Mouse (Mus musculus): ENCODE results near the gene Ctnna2. TPM values are rescaled to one million over a fixed set of nuclear protein-coding genes. Genes with fewer than 3 reads are reported as not detected.

Ctnna2 gene
- polyA plus RNA-seq, 1 experiment from 2014 or later: 7.2 TPM

DNA sequence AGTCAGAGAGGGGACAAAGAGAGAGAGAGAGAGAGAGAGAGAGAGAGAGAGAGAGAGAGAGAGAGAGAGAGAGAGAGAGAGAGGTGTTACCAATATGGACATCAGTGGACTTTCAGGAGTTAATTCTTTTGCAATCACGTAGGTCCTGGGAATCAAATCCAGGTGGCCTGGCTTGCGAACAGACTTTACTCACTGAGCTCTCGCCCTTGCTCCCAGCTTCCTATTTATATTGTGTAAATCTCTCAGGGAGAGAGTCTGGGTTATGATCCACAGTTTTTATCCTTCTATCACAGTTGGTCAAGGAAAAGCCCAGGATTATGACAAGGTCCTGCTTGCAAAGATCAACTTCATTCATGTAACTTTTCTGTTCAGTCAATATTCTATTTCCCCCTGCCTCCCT, 714.3 kb downstream of the Ctnna2 start:
- H3K4me3 ChIP-seq (replicated peaks; ENCODE audit: low read length): no peak overlapping the region
- no peaks in the 10 kb centered on the region for H3K36me3 ChIP-seq (ENCODE audit: control insufficient read depth, insufficient read depth, low read length)
- no peaks in the 10 kb centered on the region for H3K27me3 ChIP-seq (ENCODE audit: control insufficient read depth, insufficient read depth, low read length)
- no peak overlapping the region for H3K4me2 ChIP-seq (ENCODE audit: low read depth, low read length)
- H3K27ac ChIP-seq (ENCODE audit: low read length): no peak overlapping the region
- H3K9me3 ChIP-seq (replicated peaks; ENCODE audit: control insufficient read depth, low read length): no peaks in the 10 kb centered on the region
- no peak overlapping the region for H3K9ac ChIP-seq (ENCODE audit: low read length)
- WGBS: 45% methylated on average over 3 of the region's 3 CpGs
- H3K4me1 ChIP-seq (ENCODE audit: control insufficient read depth, insufficient read depth, low read length): no peaks in the 10 kb centered on the region
- no peak for ATAC-seq (ENCODE audit: insufficient read depth, low FRiP score)

- H3K4me3 ChIP-seq (replicated peaks; ENCODE audit: low read length): no peak overlapping the region
- WGBS: 25% methylated on average over 7 of the region's 7 CpGs
- no peak overlapping the region for H3K9ac ChIP-seq (ENCODE audit: low read length)
- ATAC-seq (ENCODE audit: insufficient read depth, low FRiP score): no peak
- no peaks in the 10 kb centered on the region for H3K27me3 ChIP-seq (ENCODE audit: control insufficient read depth, insufficient read depth, low read length)
- H3K4me1 ChIP-seq (ENCODE audit: control insufficient read depth, insufficient read depth, low read length): no peaks in the 10 kb centered on the region
- H3K27ac ChIP-seq (ENCODE audit: low read length): no peak overlapping the region
- H3K4me2 ChIP-seq (ENCODE audit: low read depth, low read length): no peak overlapping the region
- H3K9me3 ChIP-seq (replicated peaks; ENCODE audit: control insufficient read depth, low read length): no peaks in the 10 kb centered on the region
- H3K36me3 ChIP-seq (ENCODE audit: control insufficient read depth, insufficient read depth, low read length): no peaks in the 10 kb centered on the region
Measured at GRCm38 (mm10) chr6:77257358-77258105, 722.0 kb downstream of the Ctnna2 start.

DNA sequence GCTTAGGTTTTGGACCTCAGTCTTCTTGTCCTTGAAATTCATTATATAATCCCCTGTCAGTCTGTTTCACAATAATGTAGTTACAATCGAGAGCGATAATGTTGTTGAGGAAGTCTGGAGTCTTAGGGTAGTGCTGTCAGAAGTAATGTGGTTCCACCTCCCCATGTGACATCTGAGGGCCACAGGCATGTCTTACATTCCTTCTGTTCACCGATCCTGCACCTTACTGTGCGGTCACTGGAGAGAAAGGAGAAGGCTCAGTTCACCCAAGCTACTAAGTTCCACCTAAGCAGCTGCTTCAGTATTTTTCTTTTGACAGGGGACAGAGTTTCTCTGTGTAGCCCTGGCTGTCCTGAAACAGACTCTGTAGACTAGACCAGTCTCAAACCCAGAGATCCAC, 723.2 kb downstream of the Ctnna2 start:
- H3K27me3 ChIP-seq (ENCODE audit: control insufficient read depth, insufficient read depth, low read length): no peaks in the 10 kb centered on the region
- no peak overlapping the region for H3K4me2 ChIP-seq (ENCODE audit: low read depth, low read length)
- H3K9ac ChIP-seq (ENCODE audit: low read length): no peak overlapping the region
- H3K27ac ChIP-seq (ENCODE audit: low read length): no peak overlapping the region
- no peaks in the 10 kb centered on the region for H3K36me3 ChIP-seq (ENCODE audit: control insufficient read depth, insufficient read depth, low read length)
- H3K9me3 ChIP-seq (replicated peaks; ENCODE audit: control insufficient read depth, low read length): no peaks in the 10 kb centered on the region
- ATAC-seq (ENCODE audit: insufficient read depth, low FRiP score): no peak
- 91% methylated on average over 4 of the region's 4 CpGs for WGBS
- no peak overlapping the region for H3K4me3 ChIP-seq (replicated peaks; ENCODE audit: low read length)
- no peaks in the 10 kb centered on the region for H3K4me1 ChIP-seq (ENCODE audit: control insufficient read depth, insufficient read depth, low read length)

GRCm38 (mm10) chr6:77253480-77253879, 726.0 kb downstream of the Ctnna2 start:
- H3K9me3 ChIP-seq (replicated peaks; ENCODE audit: control insufficient read depth, low read length): no peaks in the 10 kb centered on the region
- H3K4me2 ChIP-seq (ENCODE audit: low read depth, low read length): no peak overlapping the region
- H3K27me3 ChIP-seq (ENCODE audit: control insufficient read depth, insufficient read depth, low read length): no peaks in the 10 kb centered on the region
- H3K27ac ChIP-seq (ENCODE audit: low read length): no peak overlapping the region
- no peaks in the 10 kb centered on the region for H3K36me3 ChIP-seq (ENCODE audit: control insufficient read depth, insufficient read depth, low read length)
- ATAC-seq (ENCODE audit: insufficient read depth, low FRiP score): no peak
- 74% methylated on average over 5 of the region's 5 CpGs for WGBS
- no peaks in the 10 kb centered on the region for H3K4me1 ChIP-seq (ENCODE audit: control insufficient read depth, insufficient read depth, low read length)
- no peak overlapping the region for H3K4me3 ChIP-seq (replicated peaks; ENCODE audit: low read length)
- H3K9ac ChIP-seq (ENCODE audit: low read length): no peak overlapping the region

GRCm38 (mm10) chr6:77243541-77244231, 735.8 kb downstream of the Ctnna2 start:
- WGBS: under 1% methylated on average over 43 of the region's 43 CpGs
- Histone ChIP-seq H3K4me1 (ENCODE audit: control insufficient read depth, insufficient read depth, low read length) (peaks cover 8% of the 10 kb centered on the region; the same call in 1 of the 2 replicates), H3K9me3 (replicated peaks; ENCODE audit: control insufficient read depth, low read length) (no peaks in the 10 kb centered on the region), H3K4me2 (ENCODE audit: low read depth, low read length) (peak overlapping the region; percentile 92), H3K4me3 (replicated peaks; ENCODE audit: low read length) (peak overlapping the region; percentile 51), H3K27me3 (ENCODE audit: control insufficient read depth, insufficient read depth, low read length) (peaks cover 28% of the 10 kb centered on the region), H3K9ac (ENCODE audit: low read length) (peak overlapping the region; percentile 36), H3K36me3 (ENCODE audit: control insufficient read depth, insufficient read depth, low read length) (no peaks in the 10 kb centered on the region), H3K27ac (ENCODE audit: low read length) (no peak overlapping the region)
- ATAC-seq (ENCODE audit: insufficient read depth, low FRiP score): 0 out of 2 replicates have a peak, but pooled peaks have one; percentile 48

DNA sequence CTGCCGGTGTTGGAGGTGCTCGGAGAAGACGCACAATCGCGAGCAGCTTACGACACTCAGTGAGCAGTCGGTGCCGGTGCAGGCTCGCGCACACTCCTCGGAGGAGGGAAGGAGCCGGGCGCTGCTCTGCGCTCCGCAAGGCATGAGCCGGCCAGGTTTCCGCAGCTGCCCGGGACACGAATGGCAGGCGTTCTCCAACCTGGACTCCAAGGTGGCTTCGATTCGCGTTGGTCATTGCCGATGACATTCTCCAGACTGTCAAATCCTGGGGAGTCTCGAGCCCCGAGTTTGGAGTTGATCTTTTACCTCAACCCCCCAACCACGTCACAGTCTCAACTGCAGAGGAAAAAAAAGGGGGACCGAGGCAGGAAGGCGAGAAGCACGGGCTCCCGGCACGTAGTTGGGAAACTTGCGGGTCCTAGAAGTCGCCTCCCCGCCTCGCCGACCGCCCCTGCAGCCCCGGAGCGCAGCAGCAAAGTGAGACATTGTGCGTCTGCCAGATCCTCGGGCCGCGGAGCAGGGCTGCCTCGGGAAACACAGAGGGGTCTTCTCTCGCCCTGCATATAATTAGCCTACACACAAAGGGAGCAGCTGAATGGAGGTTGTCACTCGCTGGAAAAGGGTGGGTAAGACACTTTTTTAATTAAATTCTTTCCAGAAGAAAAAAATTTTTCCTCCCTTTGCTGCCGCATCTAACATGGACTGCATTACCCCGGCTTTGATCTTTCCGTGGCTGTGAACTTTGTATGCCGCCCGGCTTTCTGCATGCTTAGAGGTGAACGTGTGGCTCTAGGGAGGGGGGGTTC, 736.7 kb downstream of the Ctnna2 start, which contains the start of gene Lrrtm1:
Gene Lrrtm1 (plus strand): TSS at position 89 of the 806 bp plus-strand sequence.
- peaks cover 28% of the 10 kb centered on the region for H3K27me3 ChIP-seq (ENCODE audit: control insufficient read depth, insufficient read depth, low read length)
- under 1% methylated on average over 53 of the region's 53 CpGs for WGBS
- no peaks in the 10 kb centered on the region for H3K36me3 ChIP-seq (ENCODE audit: control insufficient read depth, insufficient read depth, low read length)
- peak within 1 kb of the TSS; percentile 51 for H3K4me3 ChIP-seq (replicated peaks; ENCODE audit: low read length)
- peak; percentile 77; the same call in 1 of the 2 replicates for ATAC-seq (ENCODE audit: insufficient read depth, low FRiP score)
- peaks cover 8% of the 10 kb centered on the region; the same call in 1 of the 2 replicates for H3K4me1 ChIP-seq (ENCODE audit: control insufficient read depth, insufficient read depth, low read length)
- no peaks in the 10 kb centered on the region for H3K9me3 ChIP-seq (replicated peaks; ENCODE audit: control insufficient read depth, low read length)
- peak within 1 kb of the TSS; percentile 92 for H3K4me2 ChIP-seq (ENCODE audit: low read depth, low read length)
- no peak within 1 kb of the TSS for H3K27ac ChIP-seq (ENCODE audit: low read length)
- H3K9ac ChIP-seq (ENCODE audit: low read length): peak within 1 kb of the TSS; percentile 49

DNA sequence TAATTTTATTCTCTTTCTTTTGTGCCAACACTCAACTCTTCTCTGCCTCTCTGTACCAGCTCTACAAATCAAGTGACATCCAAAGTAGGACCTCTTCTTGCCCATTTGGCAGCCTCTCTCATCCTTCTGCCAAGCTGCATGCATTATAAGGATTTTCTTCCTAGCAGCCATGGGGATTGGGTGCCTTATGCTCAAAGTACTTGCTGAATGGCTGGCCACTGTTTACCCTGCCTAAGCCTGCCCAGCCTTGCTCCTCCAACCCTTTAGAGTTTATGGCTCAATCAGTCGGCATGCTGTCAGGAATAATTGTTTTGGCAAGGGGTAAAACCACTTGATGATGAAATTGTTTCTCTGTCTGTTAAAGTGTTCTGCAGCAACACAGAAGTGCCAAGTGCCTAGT, 739.1 kb downstream of the Ctnna2 start:
- no peak overlapping the region for H3K4me3 ChIP-seq (replicated peaks; ENCODE audit: low read length)
- WGBS: 19% methylated on average over 1 of the region's 1 CpGs
- H3K27ac ChIP-seq (ENCODE audit: low read length): no peak overlapping the region
- peaks cover 8% of the 10 kb centered on the region; the same call in 1 of the 2 replicates for H3K4me1 ChIP-seq (ENCODE audit: control insufficient read depth, insufficient read depth, low read length)
- peaks cover 23% of the 10 kb centered on the region for H3K27me3 ChIP-seq (ENCODE audit: control insufficient read depth, insufficient read depth, low read length)
- H3K4me2 ChIP-seq (ENCODE audit: low read depth, low read length): no peak overlapping the region
- H3K9me3 ChIP-seq (replicated peaks; ENCODE audit: control insufficient read depth, low read length): no peaks in the 10 kb centered on the region
- ATAC-seq (ENCODE audit: insufficient read depth, low FRiP score): no peak
- H3K9ac ChIP-seq (ENCODE audit: low read length): no peak overlapping the region
- H3K36me3 ChIP-seq (ENCODE audit: control insufficient read depth, insufficient read depth, low read length): no peaks in the 10 kb centered on the region

DNA sequence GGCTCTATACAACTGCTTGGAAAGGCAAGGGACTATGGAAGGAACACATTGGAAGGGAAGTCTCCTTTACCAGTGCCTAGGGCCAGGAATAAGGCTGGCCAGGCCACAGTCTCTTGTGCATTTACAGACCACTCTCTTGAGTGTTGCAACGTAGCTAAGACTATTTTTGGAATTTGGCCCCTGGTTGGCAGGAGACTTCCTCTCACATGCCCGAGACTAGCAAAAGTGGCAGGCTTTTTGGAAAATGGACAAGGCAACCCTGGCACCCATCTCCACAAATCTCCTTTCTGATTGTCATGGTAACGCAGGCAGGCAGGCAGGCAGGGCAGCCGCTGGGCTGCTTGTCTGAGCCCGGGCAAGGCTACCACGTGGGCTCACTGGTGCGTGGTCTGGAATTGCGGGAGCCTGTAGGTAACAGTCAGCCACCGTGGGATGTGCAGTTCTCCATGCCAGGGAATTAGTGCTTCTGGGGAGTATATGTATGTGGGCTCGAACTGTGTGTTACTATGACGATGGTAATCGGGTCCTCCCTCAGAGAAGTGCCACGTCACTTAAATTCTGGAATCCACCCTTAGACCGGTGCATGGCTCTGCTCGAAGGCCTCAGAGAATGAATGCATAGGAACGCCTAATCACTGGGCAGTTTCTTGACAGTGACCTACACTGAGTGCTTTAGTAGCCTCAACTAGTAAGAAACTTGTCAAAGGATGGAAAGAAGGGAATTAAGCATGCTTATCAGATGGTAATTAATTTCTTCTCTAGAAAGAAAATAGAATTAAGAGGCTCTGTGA, 756.5 kb downstream of the Ctnna2 start:
- Histone ChIP-seq H3K4me3 (replicated peaks; ENCODE audit: low read length) (no peak overlapping the region), H3K36me3 (ENCODE audit: control insufficient read depth, insufficient read depth, low read length) (no peaks in the 10 kb centered on the region), H3K9ac (ENCODE audit: low read length) (no peak overlapping the region), H3K27me3 (ENCODE audit: control insufficient read depth, insufficient read depth, low read length) (no peaks in the 10 kb centered on the region), H3K9me3 (replicated peaks; ENCODE audit: control insufficient read depth, low read length) (no peaks in the 10 kb centered on the region), H3K27ac (ENCODE audit: low read length) (no peak overlapping the region), H3K4me1 (ENCODE audit: control insufficient read depth, insufficient read depth, low read length) (no peaks in the 10 kb centered on the region), H3K4me2 (ENCODE audit: low read depth, low read length) (no peak overlapping the region)
- 71% methylated on average over 16 of the region's 16 CpGs for WGBS
- no peak for ATAC-seq (ENCODE audit: insufficient read depth, low FRiP score)

Measured in stomach, embryonic 16.5 days (tissue).